Mouse (Mus musculus) megakaryocyte, embryonic 14.5 days (primary cell): Measurements from ENCODE around the gene Kcnmb2.

Experiments used
- FLI1 ChIP-seq: IDR thresholded peaks from 2 replicates; pipeline ENCODE4 v1.6.1; 2012; ENCODE audit warnings: low read length, inconsistent platforms, mixed read lengths
- GATA1 ChIP-seq: IDR thresholded peaks from 3 replicates; pipeline ENCODE4 v1.6.1; 2012; ENCODE audit warnings: mixed read lengths, low read length, inconsistent platforms, borderline replicate concordance

- no peak for TF ChIP-seq FLI1
- TF ChIP-seq GATA1: no peak
These were observed 286.2 kb downstream of the Kcnmb2 start for GRCm38 (mm10) chr3:32188521-32188920.
